Mouse (Mus musculus) brain, embryonic 18.5 days (tissue): ENCODE measurements at regions not wholly inside any gene's neighbourhood (a gene's known extent, or its start where the extent isn't known, plus 50 kb on each side); places are given as distances from the start of the nearest gene placed in this dataset.

Source experiments
- DNase-seq: peaks from one replicate; pipeline ENCODE4 v3.0.0-alpha.2; 2012; ENCODE audit warnings: low read depth, low spot score

DNA sequence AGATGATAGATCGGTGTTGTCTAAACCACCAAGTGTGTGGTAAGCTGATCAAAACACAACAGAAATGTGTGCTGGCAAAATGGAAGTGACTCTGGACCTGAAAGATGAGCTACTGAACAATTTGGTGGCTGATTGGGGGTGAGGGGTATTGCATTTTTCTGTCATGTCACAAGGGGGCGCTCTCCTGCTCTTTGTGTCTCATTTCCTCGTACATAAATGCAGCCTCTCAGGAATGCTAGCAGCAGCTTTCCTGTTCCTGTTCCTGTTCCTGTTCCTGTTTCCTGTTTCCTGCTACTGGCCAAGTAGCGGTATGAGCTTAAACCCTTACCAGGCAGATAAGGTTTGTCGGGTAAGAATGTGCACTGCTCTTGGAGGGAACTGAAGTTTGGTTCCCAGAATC is 134.7 kb upstream of the Fstl4 start:
- no peak for DNase-seq

DNA sequence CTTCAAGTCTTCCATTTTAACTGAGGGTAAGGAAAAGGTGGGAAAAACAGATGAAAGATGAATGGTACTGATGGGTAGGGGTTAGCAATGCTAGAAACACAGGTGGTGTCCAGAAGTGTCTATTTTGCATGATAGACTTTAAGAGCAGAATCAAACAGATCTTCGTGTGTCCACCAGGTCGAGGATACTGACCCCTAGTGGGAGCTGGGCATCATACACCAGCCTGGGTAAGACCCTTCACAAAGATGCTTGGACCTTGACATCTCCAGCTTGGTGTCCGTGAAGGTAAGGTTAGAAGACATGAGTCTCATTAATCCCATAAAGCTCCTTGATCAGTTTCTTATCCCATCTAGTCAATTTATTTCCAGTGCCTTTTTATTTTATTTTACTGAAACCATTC is 132.9 kb upstream of the Fstl4 start:
- no peak for DNase-seq

DNA sequence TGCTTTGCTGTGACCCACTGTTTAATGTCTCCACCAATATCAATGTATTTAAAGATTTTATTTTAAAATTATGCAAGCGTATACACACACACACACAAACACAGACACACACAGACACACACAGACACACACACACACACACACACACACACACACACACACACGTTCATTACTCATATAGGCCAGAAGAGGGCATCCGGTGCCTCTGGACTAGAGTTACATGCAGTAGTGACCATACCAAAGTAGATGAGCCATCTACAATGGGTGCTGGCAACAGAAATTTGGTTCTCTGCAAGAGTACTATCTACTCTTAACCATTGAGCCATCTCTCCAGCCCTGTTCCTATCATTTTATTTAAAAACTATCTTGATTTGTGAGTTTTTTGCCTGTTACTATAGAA is 130.2 kb upstream of the Fstl4 start:
- DNase-seq = no peak

DNA sequence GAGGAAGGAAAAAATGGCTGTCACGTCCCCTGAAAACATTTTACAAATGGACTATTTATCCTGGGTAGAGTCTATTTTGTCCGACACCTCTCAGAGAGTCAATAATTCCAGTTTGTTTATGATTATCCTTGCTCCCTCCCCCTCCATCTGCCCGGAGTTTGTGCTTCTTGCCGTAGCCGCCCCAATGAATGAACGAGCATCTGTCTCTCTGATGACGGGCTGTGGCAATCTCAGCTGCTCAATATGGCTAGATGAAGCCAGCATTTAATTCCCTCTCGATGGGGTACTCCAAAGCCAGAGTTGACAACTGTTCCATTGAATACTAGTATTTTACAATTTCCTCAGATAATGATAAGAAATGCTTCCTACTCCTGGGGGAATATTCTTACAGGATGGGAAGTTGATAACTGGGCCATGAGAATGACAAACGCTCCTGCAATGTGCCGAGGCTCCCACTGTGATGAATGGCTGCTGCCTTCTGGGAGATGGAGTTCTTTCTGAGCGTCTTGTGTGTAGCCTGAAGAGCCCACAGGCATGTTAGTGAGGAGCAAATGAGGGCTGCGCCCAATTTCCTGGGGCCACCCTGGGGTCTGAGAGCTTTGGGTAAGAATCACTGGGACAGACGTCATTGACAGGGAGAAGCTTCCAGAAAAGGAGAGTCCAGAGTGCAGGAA is 128.6 kb upstream of the Fstl4 start:
- peak; percentile 22 for DNase-seq

DNA sequence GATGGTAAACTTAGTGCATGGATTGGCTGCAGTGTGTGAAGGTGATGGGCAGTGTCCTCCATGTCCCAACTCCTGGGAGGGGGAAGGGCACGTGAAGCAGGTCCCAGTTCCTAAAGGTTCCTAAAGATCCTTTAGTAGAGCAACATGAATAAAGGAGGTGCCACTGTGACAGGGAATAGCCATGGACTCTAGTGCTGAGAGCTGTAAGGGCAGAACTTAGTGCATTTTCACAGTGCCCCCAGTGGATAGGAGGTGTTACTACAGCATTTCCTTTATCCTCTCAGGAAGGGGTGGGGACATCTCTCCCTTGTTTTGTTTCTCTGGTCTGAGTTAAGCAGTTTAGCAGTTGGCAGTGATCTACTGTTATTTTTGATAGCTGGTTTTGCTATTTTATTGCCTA is 125.5 kb upstream of the Fstl4 start:
- no peak for DNase-seq

DNA sequence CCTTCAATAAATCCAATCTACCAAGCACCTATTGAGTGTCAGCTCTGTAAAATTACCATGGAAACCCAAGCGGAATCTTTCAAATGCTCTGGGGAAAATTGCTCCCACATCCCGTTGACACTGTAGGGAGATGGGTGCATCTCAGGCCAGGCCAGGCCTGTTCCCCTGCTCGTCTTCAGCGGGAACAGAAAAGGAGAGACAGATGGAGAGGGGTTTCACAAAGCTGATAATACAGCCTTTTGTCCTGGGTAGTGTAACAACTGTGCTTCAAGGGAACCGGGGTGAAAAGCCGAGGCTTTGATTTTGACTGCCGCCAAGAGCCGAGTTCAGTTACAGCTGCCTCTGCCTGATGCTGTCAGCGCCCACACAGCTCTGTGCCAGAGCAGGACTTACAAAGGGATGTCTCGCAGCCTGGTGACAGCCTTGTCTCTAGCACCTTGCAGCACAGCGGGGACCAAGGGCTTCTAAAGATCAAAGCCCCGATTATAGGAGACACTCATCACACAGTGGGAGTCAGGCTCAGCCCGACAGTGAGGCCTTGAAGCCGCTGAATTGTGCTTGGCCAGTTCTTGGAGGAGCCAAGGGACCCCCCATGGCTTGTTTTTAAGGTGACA is 122.6 kb upstream of the Fstl4 start:
- no peak for DNase-seq

DNA sequence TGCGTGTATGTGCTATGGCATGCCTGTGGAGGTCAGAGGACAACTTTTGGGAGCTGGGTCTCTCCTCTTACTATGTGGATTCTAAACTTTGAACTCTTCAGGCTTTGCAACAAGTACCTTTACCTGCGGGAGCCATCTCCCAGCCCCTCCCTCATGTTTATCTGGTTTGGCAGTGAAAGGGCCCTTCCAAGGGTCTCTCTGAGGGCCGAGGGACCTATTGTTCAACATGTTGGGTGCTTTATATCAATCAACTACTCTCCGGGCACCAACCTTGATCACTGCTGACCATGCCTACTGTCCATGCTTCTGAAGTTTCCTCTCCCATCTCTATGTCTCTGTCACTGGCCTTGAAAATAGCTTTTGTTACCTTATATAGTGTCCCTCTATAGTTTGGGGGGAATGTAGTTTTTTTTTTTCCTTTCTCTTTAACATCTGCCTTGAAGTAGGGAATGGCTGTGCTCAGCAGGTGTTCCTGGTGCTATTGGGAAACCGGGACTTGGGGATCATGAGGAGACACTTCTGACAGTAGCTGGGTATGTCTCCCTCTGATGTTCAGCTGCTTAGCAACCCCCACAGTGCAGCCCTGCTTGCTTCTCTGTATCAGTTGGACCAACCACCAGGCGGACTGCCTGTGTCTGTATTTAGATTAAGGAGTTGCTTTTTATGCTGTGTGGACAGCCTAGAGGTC is 120.2 kb upstream of the Fstl4 start:
- no peak for DNase-seq

DNA sequence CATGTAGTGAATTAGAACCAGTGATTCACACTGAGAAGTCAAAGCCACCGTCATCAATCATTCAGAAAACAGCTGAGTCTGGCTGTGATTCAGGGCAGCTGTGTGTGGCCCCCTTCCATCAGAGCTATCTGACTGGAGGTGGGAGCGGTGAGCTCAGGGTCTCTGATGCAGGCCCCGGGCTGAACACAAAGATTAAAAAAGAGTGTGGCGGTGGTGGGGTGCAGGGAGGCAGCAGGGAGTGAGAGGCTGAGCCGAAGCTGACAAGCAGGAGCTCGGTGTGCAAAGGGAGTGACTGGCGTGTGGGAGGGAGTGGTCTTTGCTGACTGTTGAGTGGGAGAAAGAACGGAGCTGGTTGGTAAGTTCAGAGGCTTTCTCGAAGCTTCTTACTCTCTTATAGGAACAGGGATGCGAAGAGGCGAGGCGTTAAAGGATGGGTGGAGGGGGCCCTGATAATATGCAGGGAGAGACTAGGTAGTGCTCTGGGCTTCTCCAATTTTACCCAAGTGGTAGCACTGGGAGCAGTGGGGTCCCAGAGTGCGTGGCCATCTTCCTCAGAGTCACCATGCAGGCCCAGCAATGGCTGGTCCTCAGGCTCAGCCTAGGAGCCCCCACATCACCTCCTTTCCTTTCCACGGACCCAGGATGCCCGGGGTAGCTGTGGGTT is 116.1 kb upstream of the Fstl4 start:
- DNase-seq = no peak

DNA sequence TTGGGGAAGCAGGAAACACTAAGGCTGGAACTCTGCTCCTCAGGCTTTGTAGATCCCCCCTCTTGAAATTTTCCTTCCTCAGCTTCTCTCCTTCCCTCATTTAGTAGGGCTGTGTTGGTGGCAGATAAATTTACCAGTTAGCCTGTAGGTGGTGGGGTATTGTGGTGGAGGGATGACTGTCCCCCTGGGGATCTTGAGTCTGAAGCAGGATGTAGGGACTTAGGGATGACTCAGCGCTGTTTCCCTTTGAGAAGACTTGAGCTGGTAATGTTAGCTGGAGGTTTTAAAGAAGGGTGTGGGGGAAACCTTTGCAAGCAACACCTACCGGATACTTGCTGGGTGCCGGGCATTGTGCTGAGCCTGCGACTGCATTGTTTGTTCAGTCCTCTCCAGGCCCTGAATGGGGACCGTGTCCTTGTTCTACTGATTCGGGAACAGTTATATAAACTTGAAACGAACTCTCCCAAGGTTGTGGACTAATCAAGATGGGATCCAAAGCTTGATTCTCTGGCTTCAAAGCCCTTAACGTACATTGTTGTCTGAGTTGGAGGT is 115.5 kb upstream of the Fstl4 start:
- no peak for DNase-seq

DNA sequence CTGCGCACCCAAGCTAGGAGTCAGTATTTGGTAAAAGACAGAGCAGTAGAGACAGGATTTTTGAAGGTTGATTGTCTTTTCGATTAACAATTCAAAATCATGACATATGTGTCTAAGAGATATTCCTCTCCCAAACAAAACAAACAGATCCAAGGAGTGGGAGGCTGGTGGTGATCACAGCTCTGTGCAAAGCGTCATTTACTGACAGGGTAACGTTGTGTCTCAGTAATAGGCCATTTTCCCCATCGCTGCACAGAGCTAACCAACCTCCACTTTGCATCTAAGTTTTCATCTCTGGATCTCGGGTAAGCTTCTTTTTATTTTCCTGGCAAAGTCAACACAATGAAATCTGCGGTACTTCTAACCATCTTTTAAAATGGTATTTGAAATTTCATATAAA is 109.8 kb upstream of the Fstl4 start:
- DNase-seq = no peak

DNA sequence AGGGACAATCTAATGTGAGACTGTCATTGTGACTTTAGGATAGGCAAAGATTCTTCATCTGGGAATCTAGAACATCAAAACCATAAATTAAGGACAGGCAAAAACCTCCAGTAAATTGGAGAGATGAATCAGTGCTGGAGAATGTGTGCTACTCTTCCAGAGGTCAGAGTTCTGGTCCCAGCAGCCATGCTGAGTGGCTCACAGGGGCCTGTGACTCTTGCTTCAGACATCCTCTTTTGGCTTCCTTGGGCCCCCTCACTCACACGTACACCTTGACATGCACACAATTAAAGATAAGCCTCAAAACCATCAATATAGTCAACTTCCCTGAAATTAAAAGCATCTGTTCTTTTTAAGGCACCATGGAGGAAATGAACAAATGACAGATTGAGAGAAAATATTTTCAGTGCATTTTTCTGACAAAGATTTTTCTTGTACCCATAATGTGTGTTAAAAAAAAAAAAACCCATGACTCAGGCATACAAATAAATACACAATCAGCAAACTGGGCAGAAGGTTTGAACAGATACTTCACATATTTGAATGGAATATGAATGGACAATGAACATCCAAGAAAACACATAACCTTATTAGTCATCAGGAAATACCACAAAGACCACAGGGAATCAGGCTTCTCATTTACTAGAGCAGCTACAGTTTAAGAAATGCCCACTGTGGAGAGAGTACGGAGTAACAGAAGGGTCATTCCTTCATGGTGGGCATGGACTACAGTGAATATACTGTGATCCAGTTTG is 108.5 kb upstream of the Fstl4 start:
- DNase-seq = no peak

DNA sequence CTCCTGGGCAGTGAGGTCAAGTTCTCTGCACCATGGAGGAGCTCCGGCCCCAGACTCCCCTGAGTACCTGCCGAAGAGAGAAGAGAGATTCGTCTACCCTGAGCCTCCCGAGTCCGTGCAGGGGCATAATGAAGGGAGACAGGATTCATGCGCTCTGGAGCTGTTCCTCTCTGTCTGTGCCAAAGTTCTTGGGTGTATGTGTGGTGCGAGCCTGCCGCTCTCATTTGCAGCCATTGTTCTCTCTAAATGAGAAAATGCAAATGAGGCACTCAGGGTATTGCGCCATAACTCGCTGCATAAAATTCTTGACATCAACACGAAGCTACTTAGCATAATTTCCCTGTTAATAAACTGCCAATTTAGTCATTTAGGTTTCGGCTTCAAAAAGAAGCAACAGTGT is 103.2 kb upstream of the Fstl4 start:
- peak; percentile 39 for DNase-seq

DNA sequence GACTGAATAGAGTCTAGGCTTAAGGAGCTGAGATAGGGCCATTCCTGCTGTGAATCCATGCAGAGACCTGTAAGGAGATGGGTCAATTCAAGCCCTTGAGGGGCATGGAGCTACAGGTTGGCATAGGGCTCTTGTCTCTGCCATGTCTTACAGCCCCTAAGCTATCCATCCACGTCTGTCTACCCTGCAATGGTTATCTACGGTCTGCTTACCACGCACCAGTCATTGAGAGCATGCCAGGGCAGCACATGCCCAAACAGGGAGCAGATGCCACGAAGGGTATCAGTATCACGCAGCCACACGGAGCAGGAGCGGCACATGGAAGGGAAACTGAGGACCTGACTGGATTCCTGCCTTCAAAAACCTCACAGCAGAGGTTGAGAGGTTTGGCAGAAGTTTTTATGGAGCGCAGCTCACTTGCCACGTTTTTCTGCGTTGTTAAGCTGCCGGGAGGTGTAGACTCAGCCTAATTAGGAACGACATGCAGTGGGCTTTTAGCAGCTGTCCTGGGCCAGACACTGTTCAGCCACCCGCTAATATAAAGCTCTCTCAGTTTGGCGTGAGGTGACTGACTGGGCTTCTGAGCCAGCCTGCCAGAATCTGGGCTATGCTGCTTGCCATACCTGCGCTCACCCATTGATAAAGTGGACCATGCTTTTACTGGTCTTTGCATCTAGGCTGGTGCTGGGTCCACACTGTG is 102.4 kb upstream of the Fstl4 start:
- no peak for DNase-seq

DNA sequence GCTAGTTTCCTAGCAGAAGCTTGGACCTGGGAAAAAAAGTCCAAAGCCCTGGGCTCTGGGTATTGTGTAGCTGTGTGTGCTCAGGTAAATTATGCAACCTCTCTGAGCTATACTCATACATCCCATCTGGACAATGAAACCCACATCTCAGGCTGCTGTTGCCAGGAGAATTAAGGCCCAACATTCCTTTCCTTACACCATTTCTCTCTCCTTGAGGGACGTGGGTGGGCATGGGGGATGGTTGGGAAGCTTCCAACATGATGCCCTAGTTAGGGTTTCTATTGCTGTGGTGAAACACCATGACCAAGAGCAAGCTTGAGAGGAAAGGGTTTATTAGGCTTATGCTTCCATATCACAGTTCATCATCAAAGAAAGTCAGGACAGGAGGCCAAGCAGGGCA is 99.1 kb upstream of the Fstl4 start:
- no peak for DNase-seq

DNA sequence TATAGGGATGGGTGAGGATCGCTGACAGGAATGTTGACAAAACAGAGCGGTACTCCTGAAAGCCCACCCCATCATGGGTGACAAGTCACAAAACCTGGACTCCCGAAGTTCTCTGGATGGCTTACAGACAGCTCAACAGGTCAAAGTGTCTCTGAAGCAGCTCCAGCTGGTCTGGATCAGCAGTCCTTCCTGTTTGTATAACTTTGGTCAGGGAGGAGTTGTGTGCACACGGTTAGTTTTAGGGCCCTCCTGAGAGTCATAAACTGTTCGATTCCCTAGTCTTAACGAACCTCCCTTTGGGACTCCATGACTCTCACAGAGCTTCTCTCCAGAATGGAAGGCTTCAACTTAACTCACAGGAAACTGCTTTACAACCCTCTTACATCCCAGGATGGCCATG is 89.4 kb upstream of the Fstl4 start:
- DNase-seq = no peak

DNA sequence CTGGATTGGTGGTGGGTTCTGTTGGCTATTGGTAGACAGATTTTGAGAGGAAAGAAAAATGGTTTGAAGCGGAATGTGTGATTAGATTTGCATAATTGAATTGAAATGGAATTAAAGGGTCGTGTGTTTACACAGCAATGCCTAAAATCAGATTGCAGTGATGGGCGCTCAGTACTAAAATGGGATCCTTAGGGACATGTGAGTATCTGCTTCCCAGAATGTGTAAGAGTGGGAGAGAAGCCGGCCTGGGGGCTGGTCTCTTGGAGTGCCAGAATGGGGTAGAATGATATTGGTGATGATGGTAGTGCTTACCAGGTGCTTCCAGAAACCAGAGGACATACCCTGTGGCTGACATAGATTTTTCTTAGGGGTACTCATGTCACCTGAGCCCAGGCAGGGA is 86.2 kb upstream of the Fstl4 start:
- no peak for DNase-seq

DNA sequence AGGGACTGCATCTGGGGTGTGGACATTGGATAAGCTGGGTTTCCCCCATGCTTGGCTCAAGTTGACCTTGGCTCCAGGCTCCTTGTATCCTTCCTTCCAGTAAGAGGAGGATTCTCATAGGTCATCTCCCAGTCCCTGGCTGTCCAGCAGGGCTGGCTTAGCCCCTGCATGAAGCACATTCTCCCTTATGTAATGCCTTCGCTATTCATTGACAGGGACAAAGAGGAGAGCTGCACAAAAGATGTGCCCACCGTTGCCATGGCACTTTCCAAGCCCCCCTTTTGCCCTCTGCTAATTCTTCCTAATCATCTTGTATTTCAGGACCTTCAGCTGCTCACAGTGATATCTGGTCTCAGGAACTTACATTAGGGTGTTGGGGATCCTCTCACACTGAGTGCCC is 79.0 kb upstream of the Fstl4 start:
- DNase-seq = no peak

DNA sequence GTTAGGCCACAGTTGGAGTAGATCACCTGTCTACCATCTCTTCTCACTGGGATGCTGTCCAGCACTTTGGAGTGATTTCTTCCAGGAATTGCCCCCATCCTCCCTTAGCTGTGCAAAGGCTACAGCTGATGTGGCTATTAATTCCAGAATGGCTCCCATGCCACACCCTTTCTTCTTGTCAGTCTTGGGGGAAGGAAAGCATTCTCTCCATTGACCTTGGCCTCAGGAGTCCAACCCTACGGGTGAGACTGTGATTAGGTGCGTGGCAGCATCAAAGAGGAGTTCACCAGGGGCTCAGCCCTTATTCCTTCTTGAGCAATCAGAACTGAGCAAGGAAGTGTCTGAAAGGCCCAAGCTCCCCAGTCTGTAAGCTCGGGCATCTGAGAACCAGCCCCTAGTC is 71.7 kb upstream of the Fstl4 start:
- no peak for DNase-seq

DNA sequence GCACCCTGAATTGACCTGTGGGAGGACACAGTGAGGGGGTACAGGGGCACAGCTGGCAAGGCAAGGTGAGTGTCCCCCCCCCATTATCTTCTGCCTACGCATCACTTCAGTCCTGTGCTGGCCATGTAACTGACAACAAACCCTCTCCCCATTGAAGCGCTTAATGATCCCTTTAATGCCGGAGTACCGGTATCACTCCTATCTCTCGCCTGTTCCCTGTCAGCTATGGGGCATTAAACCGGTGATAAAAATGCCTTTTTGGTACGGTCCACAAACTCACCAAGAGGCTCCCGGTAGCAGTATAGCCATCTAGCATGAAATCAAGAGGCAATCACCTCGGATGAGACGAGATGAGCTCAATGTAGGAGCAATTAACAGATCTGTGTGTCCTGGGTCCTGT is 62.8 kb upstream of the Fstl4 start:
- no peak for DNase-seq

DNA sequence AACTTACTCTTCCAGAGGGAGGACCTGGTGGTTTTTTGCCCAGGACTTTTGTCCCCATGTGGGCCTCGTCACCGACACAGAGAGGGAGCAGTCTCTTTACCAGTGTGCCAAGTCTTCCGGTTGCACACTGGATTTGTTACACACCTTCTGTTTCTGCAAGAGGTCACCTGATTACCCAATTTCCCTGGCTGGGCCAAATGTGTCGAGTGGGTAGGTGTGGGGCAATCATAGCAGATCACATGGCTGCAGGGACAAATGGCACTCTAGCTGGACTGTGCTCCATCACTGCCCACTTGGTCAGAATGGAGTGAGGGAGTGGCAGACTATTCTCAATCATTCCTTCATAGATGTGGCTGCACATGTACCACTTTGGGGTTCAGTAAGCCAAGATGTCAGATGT is 61.0 kb upstream of the Fstl4 start:
- no peak for DNase-seq
